Mouse (Mus musculus): Measurements from ENCODE around the gene Cdc42se2. TPM values are rescaled to one million over a fixed set of nuclear protein-coding genes. Genes with fewer than 3 reads are reported as not detected.

The Cdc42se2 gene
- polyA plus RNA-seq, 1 experiment = 38.4 TPM

DNA sequence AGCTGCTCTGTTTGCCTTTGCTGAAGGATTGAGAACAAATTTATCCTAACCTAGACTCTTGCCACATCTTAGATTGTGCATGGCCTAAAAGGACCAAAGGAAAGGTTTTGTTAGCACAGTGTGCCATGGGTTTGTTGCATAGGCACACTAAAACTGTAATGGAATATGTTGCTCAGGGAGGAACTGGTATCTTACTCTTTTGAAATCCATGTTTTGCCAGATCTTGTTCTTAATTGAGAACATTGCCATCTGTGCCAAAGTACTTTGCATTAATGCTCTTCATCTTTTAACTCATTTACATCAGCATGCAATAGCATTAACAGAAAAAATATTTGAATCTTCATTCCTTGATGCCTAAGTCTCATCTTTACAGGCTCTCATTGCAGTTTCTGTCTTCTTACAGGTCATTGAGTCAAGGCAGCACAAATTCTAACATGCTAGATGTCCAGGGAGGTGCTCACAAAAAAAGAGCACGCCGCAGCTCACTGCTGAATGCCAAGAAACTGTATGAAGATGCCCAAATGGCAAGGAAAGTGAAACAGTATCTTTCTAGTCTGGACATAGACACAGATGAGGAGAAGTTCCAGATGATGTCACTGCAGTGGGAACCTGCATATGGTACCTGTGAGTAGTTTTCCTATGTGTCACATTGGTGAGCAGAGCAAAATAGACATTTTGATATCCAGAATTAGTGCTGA, 111.5 kb downstream of the Cdc42se2 start:
- Histone ChIP-seq H3K4me1 (ENCODE audit: control insufficient read depth, insufficient read depth, low read length) (no peaks in the 10 kb centered on the region), H3K4me3 (ENCODE audit: insufficient read depth, low read length) (no peak overlapping the region), H3K27ac (ENCODE audit: insufficient read depth, low read length) (no peak overlapping the region)
- TF ChIP-seq POLR2A (IDR thresholded peaks at IDR 0.05; ENCODE audit: low read depth, low read length) (no peak), CTCF (IDR thresholded peaks at IDR 0.05; ENCODE audit: borderline replicate concordance, insufficient read depth, low read length) (no peak)

DNA sequence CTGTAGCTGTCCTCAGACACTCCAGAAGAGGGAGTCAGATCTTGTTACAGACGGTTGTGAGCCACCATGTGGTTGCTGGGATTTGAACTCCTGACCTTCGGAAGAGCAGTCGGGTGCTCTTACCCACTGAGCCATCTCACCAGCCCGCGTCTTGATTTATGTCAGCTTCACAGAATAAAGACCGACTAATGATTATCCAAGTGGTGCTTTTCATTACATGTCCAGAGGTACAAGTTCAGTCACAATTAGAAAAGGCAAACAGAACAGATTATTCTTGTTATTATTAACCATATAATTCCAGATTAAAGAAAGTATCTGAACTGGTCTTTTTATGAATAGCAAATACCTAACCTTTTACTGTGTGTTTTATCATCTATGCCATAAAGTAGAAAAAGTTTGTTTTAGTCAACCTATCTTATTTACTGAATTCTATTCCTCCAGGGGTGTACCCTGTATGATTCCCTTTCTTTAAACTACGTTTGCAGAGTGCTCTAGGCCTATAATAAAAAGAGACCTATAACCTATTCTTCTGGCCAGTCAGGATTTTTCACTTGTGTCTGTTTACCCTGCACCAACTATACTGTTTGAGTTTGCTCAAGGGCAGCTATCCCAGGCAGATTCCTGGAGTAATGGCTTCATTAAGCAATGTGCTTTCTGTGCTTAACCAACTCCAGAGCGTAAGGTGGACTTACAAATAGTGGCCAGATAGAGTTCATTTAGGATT, 113.7 kb downstream of the Cdc42se2 start:
- H3K4me1 ChIP-seq (ENCODE audit: control insufficient read depth, insufficient read depth, low read length) = no peaks in the 10 kb centered on the region
- no peak overlapping the region for H3K4me3 ChIP-seq (ENCODE audit: insufficient read depth, low read length)
- TF ChIP-seq CTCF (IDR thresholded peaks at IDR 0.05; ENCODE audit: borderline replicate concordance, insufficient read depth, low read length) (no peak), POLR2A (IDR thresholded peaks at IDR 0.05; ENCODE audit: low read depth, low read length) (no peak)
- H3K27ac ChIP-seq (ENCODE audit: insufficient read depth, low read length) = no peak overlapping the region

Other genes starting within 250 kb of the Cdc42se2 start
- 8.7 and 15.9 TPM in 2 replicates for gene Lyrm7, start 73.2 kb upstream of the Cdc42se2 start, polyA plus RNA-seq (2011; ENCODE audit: insufficient read length, low read depth, missing spikeins)
- 330 and 372 TPM in 2 replicates for gene Hint1, start 78.7 kb upstream of the Cdc42se2 start, polyA plus RNA-seq (2011; ENCODE audit: insufficient read length, low read depth, missing spikeins)
- gene Gpx3, start 114.8 kb upstream of the Cdc42se2 start, polyA plus RNA-seq (2011; ENCODE audit: insufficient read length, low read depth, missing spikeins) = 58.7 and 65.8 TPM in 2 replicates
- gene Tnip1, start 175.2 kb upstream of the Cdc42se2 start, polyA plus RNA-seq (2011; ENCODE audit: insufficient read length, low read depth, missing spikeins) = 14.4 and 18.4 TPM in 2 replicates
- 288 and 364 TPM in 2 replicates for gene Anxa6, start 245.8 kb upstream of the Cdc42se2 start, polyA plus RNA-seq (2011; ENCODE audit: insufficient read length, low read depth, missing spikeins)

Data from embryonic fibroblast, embryonic 13.5 days (primary cell).